Mouse (Mus musculus) Muller cell, postnatal 12 days (primary cell): Measurements from ENCODE around the gene Akt2.

Source experiments
- DNase-seq: peaks from one replicate; pipeline ENCODE4 v3.0.0-alpha.2; 2015; ENCODE audit errors: inconsistent ontology term

Akt2 gene

DNA sequence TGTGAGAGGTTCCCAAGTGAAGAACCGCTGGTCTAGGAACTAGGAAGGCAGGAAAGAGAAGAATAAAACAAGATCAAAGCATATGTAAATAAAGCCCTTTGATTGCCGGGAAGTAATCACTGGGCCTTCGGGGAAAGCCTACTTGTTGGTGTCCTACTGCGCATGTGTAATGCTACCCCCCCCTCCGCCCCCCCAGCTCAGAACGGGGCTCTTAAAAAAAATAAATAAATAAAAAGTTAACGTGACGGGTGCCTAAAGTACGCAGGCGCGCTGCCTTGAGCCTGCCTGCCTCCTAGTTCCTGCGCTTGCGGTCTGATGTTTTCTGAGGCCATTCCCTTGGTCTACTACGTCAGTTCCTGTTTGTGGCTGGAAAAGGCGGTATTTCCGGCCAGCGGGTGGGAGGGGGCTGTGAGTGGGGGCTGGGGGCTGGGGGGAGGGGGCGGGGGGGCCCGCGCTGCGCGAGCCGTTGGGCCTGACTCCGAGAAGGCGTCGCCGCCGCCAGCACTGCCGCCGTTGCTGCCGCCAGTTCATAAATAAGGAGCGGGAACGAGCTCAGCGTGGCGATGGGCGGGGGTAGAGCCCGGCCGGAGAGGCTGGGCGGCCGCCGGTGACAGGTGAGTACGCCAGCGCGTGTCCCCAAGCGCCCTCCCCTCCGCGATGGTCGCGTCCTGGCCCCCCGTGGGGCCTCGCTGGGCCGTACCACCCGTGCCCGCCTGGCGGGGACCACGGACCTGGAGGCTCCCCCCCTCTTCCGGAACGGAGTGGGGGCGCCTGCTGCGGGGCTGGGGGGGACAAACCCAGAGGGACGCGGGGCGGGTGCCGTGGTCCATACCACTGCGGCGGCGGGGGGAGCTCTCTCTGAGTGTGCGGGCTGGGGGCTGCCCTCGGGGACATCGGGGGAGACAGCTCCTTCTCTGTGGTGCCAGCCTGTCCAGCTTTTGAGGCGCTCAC is at the start of gene Akt2:
Gene Akt2, plus strand, starts transcription at position 287 of the 951 bp plus-strand sequence.
- DNase-seq = peak; percentile 98

DNA sequence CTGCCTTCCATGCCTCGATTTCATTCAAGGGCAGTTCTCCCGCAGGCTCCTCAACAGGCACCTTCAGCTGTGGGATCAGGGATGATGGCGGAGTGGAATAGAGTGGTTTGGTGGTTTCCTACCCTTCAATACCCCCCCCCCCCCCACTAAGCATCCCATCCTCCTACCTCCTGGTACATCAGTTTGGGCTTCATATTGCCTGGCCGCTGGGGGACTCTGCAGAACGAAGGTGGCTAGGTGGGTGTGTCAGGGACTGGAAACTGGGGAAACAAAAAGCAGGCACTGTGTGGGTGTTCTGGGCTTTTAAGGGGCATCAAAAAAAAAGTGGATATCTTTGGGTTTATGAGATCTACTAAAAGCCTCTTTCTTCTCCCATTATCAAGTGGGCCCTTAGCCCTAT is 49.4 kb upstream of the Akt2 start:
- no peak for DNase-seq

DNA sequence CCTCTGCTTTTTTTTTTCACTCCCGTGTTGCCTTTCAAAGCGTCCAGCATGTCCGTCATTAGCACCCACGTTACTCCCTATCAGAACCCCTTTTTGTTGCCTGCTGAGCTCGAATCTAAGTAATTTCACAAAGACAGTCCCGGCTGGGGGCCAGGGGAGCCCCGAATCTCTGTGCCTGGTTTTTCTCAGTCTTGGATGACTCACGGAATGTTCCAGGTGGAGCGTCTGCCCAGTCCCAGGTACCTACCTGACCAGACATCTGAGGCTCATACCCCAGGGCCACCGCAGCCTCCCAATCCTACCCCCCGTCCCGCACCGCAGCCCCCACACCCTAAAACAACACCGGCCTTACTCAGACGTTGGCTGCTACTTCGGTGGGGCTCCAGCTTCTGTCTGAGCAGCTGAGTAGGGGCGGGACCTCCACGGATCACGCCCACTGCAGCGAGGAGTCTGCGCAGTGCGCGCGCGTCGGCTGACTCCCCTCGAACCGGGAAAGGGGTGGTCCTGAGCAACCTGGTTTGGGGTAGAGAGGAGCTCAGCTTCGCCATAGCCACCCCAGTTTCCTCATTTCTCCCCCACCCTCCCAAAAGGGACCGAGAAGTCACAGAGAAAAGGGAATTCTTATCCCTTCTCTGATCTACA is 48.8 kb upstream of the Akt2 start:
- peak; percentile 79 for DNase-seq

DNA sequence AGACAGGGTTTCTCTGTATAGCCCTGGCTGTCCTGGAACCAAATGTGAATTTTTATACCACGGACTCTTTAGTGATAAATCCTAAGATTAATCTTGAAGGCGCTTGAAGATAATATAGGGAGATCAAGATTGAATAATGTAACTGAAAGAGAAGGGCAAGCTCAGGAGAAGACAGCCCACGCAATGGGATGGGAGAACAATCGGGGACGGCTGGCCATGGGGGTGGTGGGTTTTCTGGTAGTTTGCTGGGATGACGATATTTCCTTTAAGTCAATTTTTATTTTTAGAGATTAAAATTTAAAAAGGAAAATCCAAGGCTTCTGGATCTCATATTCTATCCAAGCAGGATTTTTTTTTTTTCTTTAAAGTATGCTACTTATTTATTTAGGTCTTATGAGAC is 48.3 kb upstream of the Akt2 start:
- DNase-seq = peak; percentile 3

- no peak for DNase-seq
Observed at GRCm38 (mm10) chr7:27543851-27544250, 47.5 kb upstream of the Akt2 start.

- DNase-seq = no peak
Observed at GRCm38 (mm10) chr7:27544675-27545370, 46.5 kb upstream of the Akt2 start.

GRCm38 (mm10) chr7:27549597-27549996 is 41.8 kb upstream of the Akt2 start:
- DNase-seq = no peak

GRCm38 (mm10) chr7:27552070-27552469 is 39.3 kb upstream of the Akt2 start:
- no peak for DNase-seq

DNA sequence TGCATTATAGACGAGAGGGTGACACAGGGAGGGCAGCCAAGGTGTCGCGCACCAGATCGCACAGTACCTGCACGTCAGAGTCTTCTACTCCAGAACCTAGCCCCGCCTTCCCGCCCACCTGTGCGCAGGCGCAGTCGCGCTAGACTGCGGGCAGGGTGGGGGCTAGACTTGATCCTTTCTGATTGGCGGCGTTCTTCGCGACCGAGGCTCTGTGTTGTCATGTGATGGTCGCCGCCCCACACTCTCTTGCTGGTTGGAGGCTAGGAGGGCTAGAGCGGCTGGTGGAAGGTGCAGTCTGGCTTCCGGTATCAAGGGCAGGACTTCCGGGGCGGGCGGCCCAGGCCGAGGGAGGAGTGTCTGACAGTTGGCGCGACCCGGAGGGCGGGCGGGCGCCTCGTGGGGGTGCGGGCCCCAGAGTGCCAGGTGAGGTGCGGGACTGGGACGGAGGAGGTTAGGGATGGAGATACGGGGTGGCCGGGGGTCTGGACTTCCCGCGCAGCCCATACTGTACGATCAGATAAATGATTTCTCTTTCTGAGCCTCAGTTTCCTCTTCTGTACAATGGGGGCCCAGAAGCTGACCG is 38.3 kb upstream of the Akt2 start, which contains the start of the genes Pld3 and 2310022A10Rik:
Gene Pld3, minus strand, starts transcription at position 288 of the 583 bp plus-strand sequence.
Gene 2310022A10Rik, plus strand, starts transcription at position 303 of the 583 bp plus-strand sequence.
- peak; percentile 96 for DNase-seq

DNA sequence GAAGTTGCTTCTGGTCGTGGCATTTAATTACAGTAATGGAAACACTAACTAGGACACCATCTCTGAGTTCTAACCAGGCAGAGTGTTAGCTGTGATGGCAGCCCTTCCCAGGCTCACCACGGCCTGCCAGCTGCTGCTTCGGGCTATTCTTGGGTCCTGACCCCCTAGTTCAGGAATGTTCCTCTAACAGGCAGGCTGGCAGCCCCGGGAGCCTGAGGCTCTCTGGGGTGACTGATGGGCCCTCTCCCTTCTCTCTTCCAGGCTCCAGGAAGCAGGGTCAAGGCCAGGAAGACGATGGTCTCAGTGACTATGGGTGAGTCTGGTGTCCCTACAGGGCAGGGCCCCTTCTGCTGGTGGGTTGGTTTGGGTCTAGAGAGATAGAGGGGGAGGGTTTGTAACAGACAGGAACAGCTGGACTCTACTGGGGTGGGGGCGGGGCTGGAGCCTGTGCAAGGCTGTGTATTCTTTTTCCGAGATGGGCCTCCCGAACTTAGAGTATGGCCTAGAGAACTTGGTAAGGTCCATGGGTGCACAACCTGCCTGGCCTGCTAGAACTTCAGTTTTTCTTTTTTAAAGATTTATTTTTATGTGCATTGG is 31.0 kb upstream of the Akt2 start:
- no peak for DNase-seq

DNA sequence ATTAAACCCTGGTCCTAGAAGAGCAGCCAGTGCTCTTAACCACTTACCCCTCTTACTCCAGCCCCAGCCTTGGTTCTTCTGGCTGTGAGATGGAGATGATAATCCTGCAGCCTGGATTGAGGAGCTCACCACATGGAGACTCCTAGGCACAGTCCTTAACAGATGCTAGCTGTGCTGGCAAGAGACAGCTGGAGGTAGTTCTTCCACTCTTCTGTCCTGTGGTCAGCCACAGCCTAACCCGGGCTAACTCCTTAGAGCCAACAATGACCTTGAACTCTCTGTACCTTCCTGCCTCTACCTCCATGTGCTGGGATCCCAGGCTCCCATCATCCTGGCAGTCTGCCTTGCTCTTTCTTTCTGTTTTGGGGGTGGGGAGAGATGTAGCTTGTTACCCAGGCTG is 30.4 kb upstream of the Akt2 start:
- DNase-seq = no peak

DNA sequence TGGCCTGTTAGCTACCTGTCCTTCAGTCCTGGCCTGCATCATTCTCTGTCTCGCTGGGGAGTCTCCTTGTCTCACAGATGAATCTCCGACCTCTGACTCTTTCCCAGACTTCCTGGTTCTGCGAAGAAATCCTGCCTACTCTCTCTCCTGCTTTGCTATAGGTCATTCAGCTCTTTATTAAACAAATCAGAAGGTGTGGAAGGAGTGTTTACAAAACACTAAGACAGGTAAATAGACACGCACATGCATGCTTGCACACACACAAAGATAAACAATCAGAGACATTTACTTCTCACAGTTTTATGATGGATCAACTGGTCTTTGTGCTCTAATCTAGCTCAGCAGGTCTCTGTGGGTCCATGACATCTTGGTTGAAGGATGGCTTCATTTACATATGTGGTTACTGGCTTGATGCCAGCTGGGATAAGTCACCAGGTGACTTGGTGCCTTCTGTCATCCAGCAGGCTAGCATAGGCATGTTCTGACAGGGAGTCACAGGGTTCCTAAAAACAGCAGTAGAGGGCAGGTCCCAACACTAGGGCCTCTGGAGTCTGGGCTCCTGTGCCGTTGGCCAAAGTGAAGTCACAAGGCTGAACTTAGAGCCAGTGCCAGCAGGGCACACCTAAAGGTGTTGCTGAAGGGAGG is 21.6 kb upstream of the Akt2 start:
- no peak for DNase-seq

DNA sequence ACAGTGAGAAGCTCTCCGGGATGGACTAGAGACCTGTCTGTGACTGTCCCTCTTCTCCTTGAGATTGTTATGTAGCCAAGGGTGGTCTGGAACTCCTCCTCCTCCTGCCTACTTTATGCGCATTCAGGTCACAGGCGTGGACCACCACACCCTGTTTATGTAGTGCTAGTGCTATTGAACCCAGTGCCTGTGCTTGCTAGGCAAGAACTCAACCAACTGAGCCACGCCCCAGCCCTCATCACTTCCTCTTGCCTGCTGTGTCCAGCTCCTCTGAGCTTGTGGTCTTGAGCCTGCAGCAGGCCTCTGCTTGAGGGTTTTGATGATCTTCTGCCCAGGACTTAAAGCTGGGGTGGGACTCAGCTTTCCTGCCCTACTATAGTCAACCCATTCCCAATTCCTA is 19.2 kb upstream of the Akt2 start:
- no peak for DNase-seq

- DNase-seq = peak; percentile 50
Observed at GRCm38 (mm10) chr7:27574124-27574880, 17.1 kb upstream of the Akt2 start.

DNA sequence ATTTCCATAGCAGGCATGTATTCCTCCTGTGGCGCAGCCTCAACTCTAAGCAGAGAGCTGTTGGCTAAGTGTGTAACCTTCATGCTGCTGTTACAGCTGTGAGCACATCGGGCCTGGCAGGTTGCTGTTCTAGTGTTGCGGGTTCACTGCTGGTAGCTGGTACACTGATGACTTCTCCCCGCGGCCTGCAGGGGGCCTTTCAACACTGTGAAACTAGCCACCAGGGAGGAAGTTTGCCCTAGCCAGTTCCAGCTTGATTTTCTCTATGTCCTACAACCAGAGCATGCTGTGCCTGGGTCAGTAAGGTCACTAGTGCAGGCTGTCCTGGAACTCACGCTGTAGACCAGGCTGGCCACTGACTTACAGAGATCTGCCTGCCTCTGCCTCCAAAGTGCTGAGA is 14.4 kb upstream of the Akt2 start:
- DNase-seq = no peak

- no peak for DNase-seq
Observed at GRCm38 (mm10) chr7:27577589-27577988, 13.8 kb upstream of the Akt2 start.

GRCm38 (mm10) chr7:27578465-27578864 is 12.9 kb upstream of the Akt2 start:
- no peak for DNase-seq

- no peak for DNase-seq
Observed at GRCm38 (mm10) chr7:27580380-27581174, 10.8 kb upstream of the Akt2 start.

- no peak for DNase-seq
Observed at GRCm38 (mm10) chr7:27586861-27587260, 4.5 kb upstream of the Akt2 start.
